Mouse (Mus musculus): ENCODE data around the gene Prpf19. TPM values are rescaled to one million over a fixed set of nuclear protein-coding genes. Genes with fewer than 3 reads are reported as not detected.

The Prpf19 gene
- polyA plus RNA-seq, 2 experiments, result 15.7 to 108 TPM

DNA sequence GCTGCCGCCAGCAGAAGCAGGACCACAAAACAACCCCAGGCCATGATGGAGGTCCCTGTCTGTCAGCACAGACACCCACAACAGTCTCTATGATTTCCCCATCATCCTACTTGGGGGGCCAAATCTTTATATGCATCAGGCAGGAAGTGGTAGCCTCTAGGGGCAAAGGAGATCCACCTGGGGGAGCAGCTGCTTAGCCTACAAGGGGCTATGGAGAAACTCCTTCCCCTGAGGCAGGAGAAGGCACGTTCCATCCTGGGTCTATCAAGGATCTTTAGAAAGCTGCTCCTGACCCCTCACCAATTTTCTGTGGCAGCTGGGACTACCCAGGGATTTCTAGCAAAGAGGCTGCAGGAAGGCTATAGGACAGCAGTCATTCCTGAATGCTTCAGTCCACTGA, 25.5 kb downstream of the Prpf19 start, which contains the start of gene Zp1:
Zp1 (minus strand) TSS at position 101 of the 400 bp plus-strand sequence.
- no peaks in the 10 kb centered on the region for H3K36me3 ChIP-seq (replicated peaks; ENCODE audit: control insufficient read depth, insufficient read depth, low read depth)
- no peak within 1 kb of the TSS for H3K4me2 ChIP-seq (ENCODE audit: low read depth)
- 51% methylated on average over 2 of the region's 2 CpGs for WGBS (ENCODE audit: insufficient replicate concordance)
- ATAC-seq (ENCODE audit: insufficient read depth), result no peak
- no peak for DNase-seq (ENCODE audit: low read depth in 3 of 3, low spot score in 3 of 3)
- no peak for TF ChIP-seq CTCF (IDR thresholded peaks at IDR 0.05; ENCODE audit: low read depth)
- TF ChIP-seq EP300 (IDR thresholded peaks at IDR 0.05; ENCODE audit: low read depth), result no peak
- no peak within 1 kb of the TSS for H3K27ac ChIP-seq
- no peak within 1 kb of the TSS for H3K9ac ChIP-seq (replicated peaks)
- no peaks in the 10 kb centered on the region for H3K9me3 ChIP-seq (ENCODE audit: control insufficient read depth, low read length)
- no peak within 1 kb of the TSS for H3K4me3 ChIP-seq (ENCODE audit: insufficient read depth in 1 of 2, low read depth in 2 of 2, low read length in 2 of 2)
- H3K27me3 ChIP-seq (ENCODE audit: control insufficient read depth, insufficient read depth, low read length), result no peaks in the 10 kb centered on the region
- H3K4me1 ChIP-seq (replicated peaks; ENCODE audit: control insufficient read depth in 2 of 2, insufficient read depth in 2 of 2, low read length in 1 of 2), result 0 out of 4 replicates have a peak, but pooled peaks cover 0 to 3% of the 10 kb centered on the region in 2 experiments

DNA sequence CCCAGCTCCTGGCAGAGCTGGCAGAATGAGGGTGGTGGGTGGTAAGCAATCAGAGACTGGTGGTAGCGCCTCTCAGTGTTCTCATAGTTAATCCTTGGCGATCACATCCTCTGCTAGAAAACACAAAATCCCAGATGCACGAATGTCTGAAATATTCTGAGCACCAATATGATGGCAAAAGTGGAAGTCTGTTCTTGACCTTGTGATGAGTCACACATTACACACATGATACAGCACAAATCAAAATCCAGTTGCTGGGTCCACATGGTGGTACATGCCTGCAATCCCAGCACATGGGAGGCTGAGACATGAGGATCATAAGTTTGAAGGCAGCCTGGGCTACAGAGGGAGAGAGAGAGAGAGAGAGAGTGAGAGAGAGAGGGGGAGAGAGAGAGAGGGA, 26.0 kb downstream of the Prpf19 start:
- no peak overlapping the region for H3K9ac ChIP-seq (replicated peaks)
- no peak for ATAC-seq (ENCODE audit: insufficient read depth)
- H3K4me1 ChIP-seq (replicated peaks; ENCODE audit: control insufficient read depth in 2 of 2, insufficient read depth in 2 of 2, low read length in 1 of 2), result 0 out of 4 replicates have a peak, but pooled peaks cover 0 to 3% of the 10 kb centered on the region in 2 experiments
- 58% methylated on average over 3 of the region's 3 CpGs for WGBS (ENCODE audit: insufficient replicate concordance)
- DNase-seq (ENCODE audit: low read depth in 3 of 3, low spot score in 3 of 3), result no peak
- TF ChIP-seq CTCF (IDR thresholded peaks at IDR 0.05; ENCODE audit: low read depth) (no peak), EP300 (IDR thresholded peaks at IDR 0.05; ENCODE audit: low read depth) (no peak)
- H3K27me3 ChIP-seq (ENCODE audit: control insufficient read depth, insufficient read depth, low read length), result no peaks in the 10 kb centered on the region
- no peak overlapping the region for H3K4me2 ChIP-seq (ENCODE audit: low read depth)
- H3K4me3 ChIP-seq (ENCODE audit: insufficient read depth in 1 of 2, low read depth in 2 of 2, low read length in 2 of 2), result no peak overlapping the region
- H3K27ac ChIP-seq, result no peak overlapping the region
- H3K36me3 ChIP-seq (replicated peaks; ENCODE audit: control insufficient read depth, insufficient read depth, low read depth), result no peaks in the 10 kb centered on the region
- H3K9me3 ChIP-seq (ENCODE audit: control insufficient read depth, low read length), result no peaks in the 10 kb centered on the region

DNA sequence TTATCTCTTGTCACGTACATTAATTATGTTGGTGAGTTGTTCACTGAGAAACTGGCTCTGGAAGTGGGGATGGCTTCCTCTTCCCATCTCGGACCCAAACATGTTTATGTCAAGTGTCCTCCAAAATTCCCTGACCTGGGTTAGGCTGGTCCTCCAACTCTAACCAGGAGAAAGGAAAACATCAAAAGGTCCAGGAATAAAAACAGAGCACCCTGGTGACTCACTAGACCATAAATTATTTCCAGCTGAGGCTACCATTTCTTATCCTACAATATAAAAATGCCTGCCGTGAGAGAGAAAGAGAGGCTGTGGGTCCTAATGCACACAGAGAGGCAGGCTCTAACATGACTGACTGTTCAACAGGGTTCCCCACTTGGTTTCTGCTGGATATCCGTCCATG, 29.2 kb downstream of the Prpf19 start:
- H3K4me3 ChIP-seq (ENCODE audit: insufficient read depth in 1 of 2, low read depth in 2 of 2, low read length in 2 of 2), result no peak overlapping the region
- DNase-seq (ENCODE audit: low read depth in 3 of 3, low spot score in 3 of 3), result no peak
- H3K9me3 ChIP-seq (ENCODE audit: control insufficient read depth, low read length), result no peaks in the 10 kb centered on the region
- no peaks in the 10 kb centered on the region for H3K27me3 ChIP-seq (ENCODE audit: control insufficient read depth, insufficient read depth, low read length)
- no peak overlapping the region for H3K9ac ChIP-seq (replicated peaks)
- H3K27ac ChIP-seq, result no peak overlapping the region
- WGBS (ENCODE audit: insufficient replicate concordance), result 40% methylated on average over 4 of the region's 4 CpGs
- no peaks in the 10 kb centered on the region for H3K36me3 ChIP-seq (replicated peaks; ENCODE audit: control insufficient read depth, insufficient read depth, low read depth)
- H3K4me2 ChIP-seq (ENCODE audit: low read depth), result no peak overlapping the region
- H3K4me1 ChIP-seq (replicated peaks; ENCODE audit: control insufficient read depth in 2 of 2, insufficient read depth in 2 of 2, low read length in 1 of 2), result no peaks in the 10 kb centered on the region
- no peak for TF ChIP-seq CTCF (IDR thresholded peaks at IDR 0.05; ENCODE audit: low read depth)
- no peak for TF ChIP-seq EP300 (IDR thresholded peaks at IDR 0.05; ENCODE audit: low read depth)
- ATAC-seq (ENCODE audit: insufficient read depth), result no peak

DNA sequence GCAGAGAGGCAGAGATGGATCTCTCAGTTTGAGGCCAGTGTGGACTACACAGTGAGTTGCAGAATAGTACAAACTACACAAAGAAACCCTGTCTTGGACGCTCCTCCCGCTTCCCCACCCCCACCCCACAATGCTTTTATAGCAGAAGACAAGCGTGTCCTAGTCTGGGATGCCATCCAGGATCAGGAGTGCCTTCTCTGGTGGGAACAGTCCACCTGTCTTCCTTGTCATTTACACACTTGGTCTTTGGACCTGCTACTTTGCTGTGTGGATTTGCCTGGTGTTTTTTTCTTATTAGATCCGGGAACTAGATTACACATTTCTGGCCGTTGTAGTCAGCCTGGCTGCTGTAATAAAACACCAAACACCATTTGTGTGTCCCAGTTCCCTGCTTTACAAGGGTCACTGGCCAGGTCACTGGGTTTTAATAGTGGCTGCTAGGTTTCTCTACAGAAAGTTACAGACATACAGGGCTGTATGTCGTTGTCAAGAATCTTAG, 31.1 kb downstream of the Prpf19 start:
- H3K27me3 ChIP-seq (ENCODE audit: control insufficient read depth, insufficient read depth, low read length), result no peaks in the 10 kb centered on the region
- ATAC-seq (ENCODE audit: insufficient read depth) (no peak), DNase-seq (ENCODE audit: low read depth in 3 of 3, low spot score in 3 of 3) (no peak)
- H3K4me1 ChIP-seq (replicated peaks; ENCODE audit: control insufficient read depth in 2 of 2, insufficient read depth in 2 of 2, low read length in 1 of 2), result no peaks in the 10 kb centered on the region
- H3K4me3 ChIP-seq (ENCODE audit: insufficient read depth in 1 of 2, low read depth in 2 of 2, low read length in 2 of 2), result no peak overlapping the region
- TF ChIP-seq EP300 (IDR thresholded peaks at IDR 0.05; ENCODE audit: low read depth) (no peak), CTCF (IDR thresholded peaks at IDR 0.05; ENCODE audit: low read depth) (no peak)
- 58% methylated on average over 6 of the region's 6 CpGs for WGBS (ENCODE audit: insufficient replicate concordance)
- H3K36me3 ChIP-seq (replicated peaks; ENCODE audit: control insufficient read depth, insufficient read depth, low read depth), result no peaks in the 10 kb centered on the region
- no peak overlapping the region for H3K4me2 ChIP-seq (ENCODE audit: low read depth)
- H3K9me3 ChIP-seq (ENCODE audit: control insufficient read depth, low read length), result no peaks in the 10 kb centered on the region
- H3K27ac ChIP-seq, result no peak overlapping the region
- H3K9ac ChIP-seq (replicated peaks), result no peak overlapping the region

DNA sequence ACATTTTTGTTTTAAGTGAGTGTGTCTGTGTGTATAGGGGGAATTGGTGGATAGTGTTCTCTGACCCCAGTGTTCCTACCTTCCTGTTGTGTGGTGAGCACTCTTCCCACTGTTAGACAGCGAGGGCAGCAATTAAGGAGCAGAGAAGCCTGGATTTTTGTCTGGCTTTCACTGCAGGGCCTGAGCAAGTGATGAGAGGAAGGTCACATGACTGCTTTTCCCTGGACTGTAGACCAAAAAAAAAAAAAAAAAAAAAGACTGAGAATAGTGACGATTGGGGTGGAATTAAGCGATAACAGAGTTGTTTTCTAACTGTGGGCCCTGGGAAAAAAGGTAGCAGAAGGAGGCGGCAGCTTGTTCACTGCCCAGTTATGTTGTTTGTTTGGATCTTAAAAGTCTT, 31.6 kb downstream of the Prpf19 start:
- 54% methylated on average over 4 of the region's 4 CpGs for WGBS (ENCODE audit: insufficient replicate concordance)
- DNase-seq (ENCODE audit: low read depth in 3 of 3, low spot score in 3 of 3), result no peak
- Histone ChIP-seq H3K27me3 (ENCODE audit: control insufficient read depth, insufficient read depth, low read length) (no peaks in the 10 kb centered on the region), H3K36me3 (replicated peaks; ENCODE audit: control insufficient read depth, insufficient read depth, low read depth) (no peaks in the 10 kb centered on the region), H3K27ac (no peak overlapping the region), H3K4me1 (replicated peaks; ENCODE audit: control insufficient read depth in 2 of 2, insufficient read depth in 2 of 2, low read length in 1 of 2) (no peaks in the 10 kb centered on the region), H3K9me3 (ENCODE audit: control insufficient read depth, low read length) (no peaks in the 10 kb centered on the region), H3K4me3 (ENCODE audit: insufficient read depth in 1 of 2, low read depth in 2 of 2, low read length in 2 of 2) (no peak overlapping the region), H3K4me2 (ENCODE audit: low read depth) (no peak overlapping the region), H3K9ac (replicated peaks) (no peak overlapping the region)
- no peak for TF ChIP-seq CTCF (IDR thresholded peaks at IDR 0.05; ENCODE audit: low read depth)
- no peak for TF ChIP-seq EP300 (IDR thresholded peaks at IDR 0.05; ENCODE audit: low read depth)
- ATAC-seq (ENCODE audit: insufficient read depth), result no peak

Data from liver, embryonic 14.5 days (tissue).